Mouse (Mus musculus) monocyte, adult 5-6 weeks (primary cell): ENCODE data around the gene Surf1. TPM values are rescaled to one million over a fixed set of nuclear protein-coding genes. Genes with fewer than 3 reads are reported as not detected.

Experiments used
- ATAC-seq: fragments of 153-309, 156-312 bp; replicated peaks from 2 replicates; pipeline ENCODE4 v1.8.0; 2017; ENCODE audit warnings: mild to moderate bottlenecking; ENCODE audit not compliant: low TSS enrichment, insufficient number of reproducible peaks, severe bottlenecking, poor library complexity, low FRiP score
- total RNA-seq: library from RNA; stranded (forward); fragments of 200-1000, 200-491, 200-594 nt; gene quantifications from 3 replicates; pipeline ENCODE4 v1.2.3, GENCODE M21; 2017

Gene Surf1
- total RNA-seq, result 60.1 to 86.2 TPM (median 60.4 TPM) in 3 replicates

DNA sequence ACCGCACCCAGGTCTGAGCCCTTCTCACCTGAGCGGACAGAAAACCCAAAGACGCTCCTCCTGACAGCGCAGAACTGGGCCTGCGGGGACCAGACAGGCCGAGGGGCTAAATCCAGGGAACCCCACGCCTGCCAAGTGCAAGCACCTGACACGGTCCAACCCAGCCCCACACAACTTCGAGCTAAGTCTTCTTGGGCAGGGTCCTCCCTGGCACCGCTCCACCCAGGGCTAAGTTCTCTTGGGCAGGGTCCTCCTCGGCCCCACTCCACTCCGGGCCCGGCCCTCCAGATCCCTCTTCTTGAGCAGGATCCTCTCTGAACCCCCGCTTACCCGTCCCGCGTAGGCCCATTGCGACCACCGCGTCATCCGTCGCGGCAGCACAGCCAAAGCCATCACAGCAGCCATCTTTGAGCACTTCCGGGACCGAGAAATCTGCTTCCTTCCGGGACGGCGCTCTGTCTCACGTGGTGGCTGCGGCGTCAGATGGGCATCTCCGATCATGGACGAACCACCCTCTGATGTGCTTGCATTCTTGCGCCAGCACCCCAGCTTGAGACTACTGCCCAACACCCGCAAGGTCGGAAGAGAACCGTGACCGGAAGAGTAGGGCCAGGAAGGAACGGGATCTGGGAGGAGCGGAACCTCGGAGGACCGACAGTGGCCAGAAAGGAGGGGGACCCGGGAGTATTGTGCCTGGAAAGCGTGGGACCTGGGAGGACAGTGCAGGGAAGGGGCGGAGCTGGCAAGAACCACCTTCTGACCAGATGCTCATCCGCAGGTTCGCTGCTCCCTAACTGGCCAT lies at the start of gene Surf1, which contains the start of gene Surf2:
Surf1 (minus strand) TSS at position 604 of the 802 bp plus-strand sequence.
Surf2 (plus strand) TSS at position 441 of the 802 bp plus-strand sequence.
- ATAC-seq, result peak; percentile 88

DNA sequence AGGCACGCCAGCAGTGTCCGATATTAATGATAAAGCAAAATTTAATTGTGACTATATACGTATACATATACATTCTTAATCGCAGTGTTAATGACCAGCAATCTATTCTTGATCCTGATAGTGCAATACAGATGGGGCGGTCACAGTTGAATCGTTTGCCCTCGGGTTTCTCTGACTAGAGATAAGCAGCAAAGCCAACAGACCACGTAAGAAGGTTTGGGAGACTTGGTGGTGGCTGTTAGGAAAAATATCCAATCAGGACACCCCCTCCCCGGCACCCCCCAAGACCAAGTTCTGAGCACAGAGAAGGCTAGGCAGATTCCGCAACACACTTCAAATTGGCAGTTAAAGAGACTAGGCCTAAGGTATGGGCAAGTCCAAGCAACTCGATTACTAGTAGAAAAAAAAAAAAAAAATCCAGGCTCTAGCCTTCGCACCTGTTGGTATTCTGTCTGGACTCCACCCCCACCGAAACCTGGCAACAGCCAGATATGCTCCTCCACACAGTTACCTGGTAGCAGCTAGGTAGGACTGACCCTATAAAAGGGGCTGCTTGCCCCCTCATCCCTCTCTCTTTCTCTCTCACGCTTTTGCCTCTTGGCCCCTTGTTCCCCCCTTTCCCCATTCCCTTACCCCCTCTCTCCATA lies 48.5 kb upstream of the Surf1 start:
- ATAC-seq, result no peak

DNA sequence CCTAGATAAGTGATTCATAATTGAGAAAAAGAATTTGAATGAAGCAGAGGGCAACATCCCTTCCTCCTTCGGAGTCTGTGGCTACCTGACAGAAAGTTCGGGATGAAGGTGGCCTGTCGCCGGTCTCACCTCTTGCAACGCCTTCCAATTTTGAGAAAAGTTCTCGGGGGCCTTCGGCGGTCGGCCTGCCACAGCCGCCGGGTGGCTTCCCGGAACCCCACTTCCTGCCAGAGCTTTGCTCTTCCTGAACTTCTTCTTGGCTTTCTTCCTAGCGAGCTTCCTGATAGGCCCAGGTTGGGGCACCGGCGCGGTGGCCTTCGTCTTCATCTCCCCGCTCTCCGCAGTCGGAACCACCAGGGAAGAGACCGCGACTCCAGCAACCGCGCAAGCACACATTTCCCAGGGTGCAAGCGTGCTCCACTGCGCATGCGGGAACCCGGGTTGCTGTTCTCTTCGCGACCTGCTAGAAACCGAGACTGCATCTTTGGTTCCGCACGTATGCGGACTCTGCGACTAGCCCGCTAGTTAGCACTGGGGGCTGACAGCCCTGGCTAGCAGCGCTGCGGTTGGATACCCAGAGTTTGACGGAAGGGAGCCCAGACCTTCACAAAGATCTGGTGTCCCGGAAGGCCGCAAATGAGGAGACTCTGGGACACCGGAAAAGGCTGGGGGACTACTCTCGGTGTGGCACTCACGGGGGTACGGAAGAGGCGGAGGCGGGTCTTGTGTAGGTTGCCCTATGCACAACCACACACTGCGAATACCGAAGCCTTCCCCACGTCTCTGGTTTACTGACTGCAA lies 47.8 kb upstream of the Surf1 start, which contains the start of gene Rexo4:
Rexo4 (minus strand) TSS at position 464 of the 801 bp plus-strand sequence.
- ATAC-seq, result peak; percentile 94

DNA sequence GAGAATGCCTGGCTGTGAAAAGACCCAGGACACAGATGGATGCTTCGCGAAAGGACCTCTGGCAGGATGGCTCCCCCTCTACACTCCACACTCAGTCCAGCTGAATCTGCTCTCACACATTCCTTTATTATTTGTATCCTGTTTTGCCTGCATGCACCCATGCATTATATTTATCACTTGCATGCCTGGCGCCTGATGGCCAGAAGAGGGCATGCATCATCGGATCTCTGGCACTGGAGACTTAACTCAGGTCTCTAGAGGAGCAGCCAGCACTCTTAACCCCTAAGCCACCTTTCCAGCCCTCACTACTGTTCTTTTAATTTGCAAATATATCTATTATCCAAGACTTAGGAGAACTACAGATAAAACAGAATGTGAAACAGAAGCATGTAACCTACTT lies 44.4 kb upstream of the Surf1 start:
- no peak for ATAC-seq

DNA sequence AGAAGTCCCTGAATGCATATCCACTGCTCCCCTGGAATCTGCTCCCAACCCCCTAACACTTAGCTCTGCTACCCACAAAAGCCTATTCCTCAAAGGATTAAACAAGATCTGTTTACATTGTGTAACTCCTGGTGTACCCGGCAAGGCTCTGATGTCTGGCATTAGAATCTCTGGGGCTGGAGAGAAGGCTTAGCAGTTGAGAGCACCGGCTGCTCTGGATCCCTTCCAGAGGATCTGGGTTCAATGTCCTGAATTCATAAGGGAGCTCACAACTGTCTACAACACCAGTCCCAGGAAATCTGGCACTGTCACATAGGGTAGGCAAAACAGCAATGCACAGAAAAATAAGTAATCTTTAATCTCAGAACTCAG lies 41.1 kb upstream of the Surf1 start:
- ATAC-seq, result no peak

DNA sequence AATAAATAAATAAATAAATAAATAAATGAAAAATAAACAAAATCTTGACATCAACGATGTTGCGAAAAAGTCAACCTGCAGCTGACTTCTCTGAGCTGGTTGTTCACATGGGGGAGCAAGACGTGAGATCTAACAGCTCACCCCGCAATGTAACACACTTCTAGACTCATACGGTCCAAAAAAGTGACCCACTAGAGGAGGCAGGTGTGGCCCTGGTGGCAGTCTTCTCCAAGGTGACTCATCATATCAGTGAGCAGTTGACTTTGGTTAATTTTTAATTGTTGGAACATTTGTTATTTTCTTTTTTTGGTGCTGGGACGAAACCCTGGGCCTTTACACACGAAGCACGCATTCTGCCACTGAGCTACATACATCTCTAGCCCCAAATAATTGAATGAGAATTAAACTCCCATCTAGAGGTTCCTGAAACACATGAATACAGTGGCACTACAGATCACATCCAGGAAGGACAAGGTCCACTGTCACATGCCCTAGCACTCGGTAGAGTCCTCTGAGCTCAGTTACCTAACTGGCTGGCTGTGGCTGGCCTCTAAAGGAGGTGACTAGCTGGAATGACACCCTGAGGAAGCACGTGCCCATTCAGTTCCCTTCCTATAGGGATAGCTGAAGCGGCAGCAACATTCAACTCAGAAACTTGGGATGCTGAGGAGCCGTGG lies 40.6 kb upstream of the Surf1 start:
- no peak for ATAC-seq

DNA sequence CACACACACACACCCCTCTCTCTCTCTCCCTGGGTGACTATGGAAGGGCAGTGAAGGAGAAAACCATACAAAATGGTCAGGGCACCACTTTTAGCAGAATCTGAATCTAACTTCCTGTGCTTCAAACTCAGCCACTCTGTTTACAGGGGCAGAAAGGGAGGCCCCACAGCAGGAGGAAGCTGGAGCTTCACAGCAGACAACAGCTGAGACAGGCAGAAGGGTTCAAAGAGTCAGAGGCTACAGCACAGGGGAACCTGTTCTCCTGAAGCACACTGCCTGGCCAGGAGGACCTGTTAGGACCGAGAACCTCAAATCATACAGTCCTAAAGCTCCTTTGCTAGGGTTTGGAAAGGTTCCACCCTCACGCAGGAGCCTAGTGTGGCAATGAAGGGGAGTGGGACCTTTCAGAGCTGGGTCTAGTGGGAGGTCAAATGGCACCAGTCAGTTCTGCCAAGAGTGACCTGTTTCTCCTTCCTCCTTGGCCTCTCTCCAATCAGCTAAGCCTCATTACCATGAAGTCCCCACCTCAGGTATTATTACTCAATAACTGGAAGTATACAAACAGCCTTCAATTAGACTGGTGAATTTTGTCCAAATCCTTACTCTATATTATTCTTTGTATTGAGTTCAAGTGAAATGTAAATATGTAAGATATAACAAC lies 38.5 kb upstream of the Surf1 start:
- no peak for ATAC-seq

DNA sequence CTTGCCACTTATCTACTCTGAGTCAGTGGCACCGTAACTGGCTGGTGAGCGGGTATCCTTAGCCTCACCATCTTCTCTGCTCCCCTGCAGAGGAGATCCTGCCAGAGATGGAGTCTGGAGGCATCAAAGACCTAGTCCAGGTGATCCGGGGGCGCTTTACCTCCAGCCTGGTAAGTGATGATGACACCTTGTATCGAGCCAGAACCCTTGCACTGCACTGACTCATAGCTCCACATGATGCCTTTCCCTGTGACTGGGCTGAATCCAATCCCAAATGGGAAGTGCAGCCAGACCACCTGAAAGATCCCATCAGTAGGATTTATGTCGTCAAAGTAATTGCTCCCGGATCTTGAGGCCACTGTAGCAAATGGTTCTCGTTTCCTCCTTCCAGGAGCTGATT lies 36.5 kb upstream of the Surf1 start:
- ATAC-seq, result no peak

DNA sequence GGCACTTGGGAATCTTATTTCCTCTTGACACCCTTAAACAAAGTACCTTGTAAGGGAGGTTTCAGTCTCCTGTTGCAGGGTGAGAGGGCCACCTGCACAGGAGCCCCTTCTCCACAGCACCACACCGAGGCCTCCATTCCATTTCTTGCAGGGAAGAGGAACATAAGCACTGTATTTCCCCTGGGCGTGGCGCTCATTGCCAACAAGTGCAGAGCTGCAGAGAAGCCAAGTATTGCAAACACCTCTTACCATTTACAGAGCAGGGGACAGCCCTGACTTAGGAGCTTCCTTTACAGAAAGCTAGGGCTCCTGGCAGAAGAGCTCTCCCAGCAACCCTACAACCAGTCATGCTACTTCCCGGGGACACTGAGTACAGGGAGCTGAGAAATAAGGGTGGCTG lies 35.9 kb upstream of the Surf1 start:
- no peak for ATAC-seq

DNA sequence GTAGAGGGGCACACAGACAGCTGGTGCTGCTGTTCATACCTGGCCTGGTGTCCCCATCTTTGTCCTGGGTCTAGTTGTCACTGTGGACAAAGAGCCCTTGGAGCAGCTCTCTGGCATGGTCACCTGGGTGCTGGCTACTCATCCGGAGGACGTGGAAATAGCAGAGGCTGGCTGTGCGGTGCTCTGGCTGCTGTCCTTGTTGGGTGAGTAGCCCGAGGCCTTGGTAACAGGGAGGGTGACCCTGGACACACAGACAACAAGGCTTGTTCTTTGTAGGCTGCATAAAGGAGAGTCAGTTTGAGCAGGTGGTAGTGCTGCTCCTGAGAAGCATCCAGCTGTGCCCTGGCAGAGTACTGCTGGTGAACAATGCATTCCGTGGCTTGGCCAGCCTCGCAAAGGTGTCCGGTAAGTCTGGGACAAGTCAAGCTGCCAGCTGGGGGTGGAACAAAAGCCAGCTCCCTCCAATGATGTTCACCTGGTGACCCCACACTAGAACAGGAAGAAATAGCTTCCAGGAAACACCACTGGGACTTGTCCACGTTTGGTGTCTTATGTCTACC lies 35.1 kb upstream of the Surf1 start:
- no peak for ATAC-seq

DNA sequence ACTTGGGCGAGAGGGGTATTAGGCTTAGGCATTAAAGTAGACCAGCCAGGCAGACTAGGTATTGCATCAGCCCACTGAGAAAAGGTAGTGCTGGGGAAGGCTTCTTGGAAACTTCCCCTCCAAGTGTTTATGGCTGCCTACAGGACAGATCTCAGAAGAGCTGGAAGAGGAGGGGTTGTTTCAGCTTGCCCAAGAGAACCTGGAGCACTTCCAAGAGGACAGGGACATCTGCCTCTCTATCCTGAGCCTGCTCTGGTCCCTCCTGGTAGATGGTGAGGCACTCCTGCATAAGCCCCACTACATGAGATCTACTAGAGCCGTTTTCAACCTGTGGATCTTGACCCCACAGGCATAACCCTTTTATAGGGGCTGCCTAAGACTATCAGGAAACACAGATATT lies 34.1 kb upstream of the Surf1 start:
- ATAC-seq, result no peak

DNA sequence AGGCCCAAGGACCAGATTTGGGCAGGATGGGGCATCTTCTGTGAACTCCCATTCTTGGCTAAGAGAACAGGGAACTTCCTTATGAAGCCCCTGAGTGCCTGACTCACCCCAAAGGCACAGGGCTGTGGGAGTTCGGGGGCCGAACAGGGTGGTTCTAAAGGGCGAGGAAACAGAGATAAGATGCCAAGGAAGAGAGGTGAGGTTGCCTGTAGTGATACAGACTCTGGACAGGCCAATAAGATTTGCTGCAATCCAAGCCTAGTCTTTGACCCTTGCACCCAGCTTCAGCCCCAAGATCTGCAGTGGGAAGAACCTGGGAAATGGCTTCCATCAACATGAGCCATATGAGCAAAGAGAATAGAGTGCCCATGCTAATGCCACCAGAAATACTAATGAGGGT lies 26.9 kb upstream of the Surf1 start:
- no peak for ATAC-seq

DNA sequence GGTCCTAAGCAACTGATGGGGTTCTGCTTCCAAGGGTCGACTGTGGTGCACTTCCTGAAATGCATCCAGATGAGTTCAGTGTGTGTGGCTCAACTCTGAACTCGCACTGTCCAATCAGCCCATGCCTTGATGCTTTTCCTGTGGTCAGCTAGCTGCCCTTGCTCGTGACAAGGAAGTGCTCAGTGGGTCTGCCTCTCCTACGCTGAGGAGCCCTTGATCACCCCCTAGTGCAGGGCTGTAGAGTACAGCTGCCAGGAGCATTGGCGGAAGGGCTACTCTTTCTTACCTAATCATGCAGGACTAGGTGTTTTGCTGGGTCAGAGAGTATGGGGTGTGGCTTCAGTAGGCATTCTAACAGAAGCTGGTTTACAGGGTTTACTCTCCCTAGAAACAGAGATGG lies 25.2 kb upstream of the Surf1 start:
- ATAC-seq, result peak; percentile 78

DNA sequence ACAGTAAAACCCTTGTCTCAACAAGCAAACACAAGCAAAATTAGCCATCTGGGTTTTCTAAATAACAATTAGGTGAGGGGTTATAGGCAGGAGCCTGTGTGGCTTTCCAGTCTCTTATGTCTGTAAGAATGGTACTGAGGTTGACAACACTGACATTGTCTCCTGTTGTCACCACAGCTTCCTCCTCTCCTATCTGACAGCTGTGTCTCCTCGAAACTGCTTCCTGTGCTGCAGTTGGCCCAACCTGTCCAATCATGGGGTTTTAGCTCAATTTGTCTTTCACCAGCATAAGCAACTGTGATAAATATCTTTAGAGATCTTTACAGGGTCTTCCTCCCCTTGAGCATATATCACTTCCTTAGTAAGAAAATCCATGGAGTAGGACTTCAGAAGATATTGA lies 20.1 kb upstream of the Surf1 start:
- no peak for ATAC-seq

DNA sequence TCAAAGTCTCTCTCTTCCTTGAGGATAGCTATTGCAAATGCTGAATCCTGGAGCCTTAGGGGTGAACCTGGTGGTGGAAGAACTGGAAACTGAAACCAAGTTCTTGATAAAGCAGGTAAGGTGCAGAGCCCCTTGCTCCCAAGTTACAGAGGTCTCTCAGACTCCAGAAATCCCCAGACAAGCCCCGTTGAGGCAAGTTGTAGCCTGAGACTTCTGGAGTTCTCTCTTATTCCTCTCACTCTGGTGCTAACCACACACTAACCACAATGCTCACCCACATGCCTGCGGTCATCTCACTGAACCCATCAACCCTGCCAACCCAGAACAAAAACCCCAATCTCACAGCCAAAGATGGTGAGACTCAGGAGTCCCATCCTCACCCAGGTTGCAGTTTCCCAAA lies 19.0 kb upstream of the Surf1 start:
- no peak for ATAC-seq

DNA sequence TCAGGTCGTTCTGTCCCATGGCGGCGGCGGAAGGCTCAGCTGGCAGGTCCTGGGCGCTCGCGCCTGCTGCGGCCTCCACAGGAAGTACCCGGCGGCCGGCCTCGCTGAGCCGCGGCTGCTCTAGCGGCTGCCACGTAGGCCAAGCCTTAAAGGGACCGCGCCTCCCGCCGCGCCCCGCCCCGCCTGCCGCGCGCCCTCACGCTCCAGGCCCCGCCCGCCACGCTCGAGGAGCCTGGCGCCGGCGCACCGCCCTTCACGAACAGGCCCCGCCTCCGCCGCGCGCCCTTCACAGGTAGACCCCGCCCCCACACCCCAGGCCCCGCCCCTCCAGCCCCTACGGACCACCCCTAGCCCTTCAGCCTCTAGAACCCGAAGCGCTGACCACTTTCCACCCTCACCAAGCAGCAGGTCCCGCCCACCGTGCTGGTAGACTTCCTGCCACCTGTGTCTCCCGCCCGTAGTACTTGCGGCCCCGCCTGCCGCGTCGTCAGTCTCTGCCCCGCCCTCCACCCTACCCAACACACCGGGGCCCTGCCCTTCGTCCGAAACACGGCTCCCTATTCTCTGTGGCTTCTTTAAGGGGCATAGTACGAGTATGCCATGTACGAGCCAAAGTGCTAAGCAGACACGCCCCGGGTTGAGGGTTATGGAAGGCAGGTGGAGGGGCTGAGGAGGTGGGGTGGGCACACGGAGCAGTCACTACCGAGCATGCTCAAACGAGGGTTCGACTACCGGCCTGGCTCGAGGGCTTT lies 17.1 kb upstream of the Surf1 start, which contains the start of the genes Surf4 and Stkld1:
Surf4 (minus strand) TSS at position 625 of the 752 bp plus-strand sequence.
Stkld1 (plus strand) TSS at position 744 of the 752 bp plus-strand sequence.
- ATAC-seq, result peak; percentile 75
